Mouse (Mus musculus): ENCODE data around the gene Prkar1b. TPM values are rescaled to one million over a fixed set of nuclear protein-coding genes. Genes with fewer than 3 reads are reported as not detected.

Prkar1b gene
- polyA plus RNA-seq, 1 experiment from 2014 or later, result 8.4 TPM

GRCm38 (mm10) chr5:139066861-139067614 is 82.8 kb downstream of the Prkar1b start:
- H3K4me3 ChIP-seq (ENCODE audit: low read length), result no peak overlapping the region
- ATAC-seq (replicated peaks; ENCODE audit: extremely low read depth, insufficient read depth, low FRiP score), result no peak
- 39% methylated on average over 7 of the region's 7 CpGs for WGBS
- H3K36me3 ChIP-seq (ENCODE audit: control insufficient read depth, insufficient read depth), result no peaks in the 10 kb centered on the region
- no peak overlapping the region for H3K9ac ChIP-seq (ENCODE audit: low read length)
- H3K9me3 ChIP-seq (replicated peaks; ENCODE audit: control insufficient read depth, low read length), result no peaks in the 10 kb centered on the region
- H3K4me1 ChIP-seq (ENCODE audit: control insufficient read depth, insufficient read depth, low read length), result no peaks in the 10 kb centered on the region
- H3K27ac ChIP-seq (ENCODE audit: low read length), result no peak overlapping the region
- H3K4me2 ChIP-seq (ENCODE audit: low read depth, low read length), result no peak overlapping the region
- no peaks in the 10 kb centered on the region for H3K27me3 ChIP-seq (ENCODE audit: control insufficient read depth, insufficient read depth, low read length)

- Histone ChIP-seq H3K4me2 (ENCODE audit: low read depth, low read length) (no peak overlapping the region), H3K27ac (ENCODE audit: low read length) (no peak overlapping the region), H3K36me3 (ENCODE audit: control insufficient read depth, insufficient read depth) (no peaks in the 10 kb centered on the region), H3K9me3 (replicated peaks; ENCODE audit: control insufficient read depth, low read length) (no peaks in the 10 kb centered on the region), H3K9ac (ENCODE audit: low read length) (no peak overlapping the region), H3K4me3 (ENCODE audit: low read length) (no peak overlapping the region), H3K4me1 (ENCODE audit: control insufficient read depth, insufficient read depth, low read length) (peaks cover 3% of the 10 kb centered on the region; the same call in 1 of the 2 replicates), H3K27me3 (ENCODE audit: control insufficient read depth, insufficient read depth, low read length) (no peaks in the 10 kb centered on the region)
- WGBS, result 63% methylated on average over 5 of the region's 5 CpGs
- no peak for ATAC-seq (replicated peaks; ENCODE audit: extremely low read depth, insufficient read depth, low FRiP score)
Observed at GRCm38 (mm10) chr5:139064611-139065010, 85.2 kb downstream of the Prkar1b start.

GRCm38 (mm10) chr5:139061680-139062079 is 88.1 kb downstream of the Prkar1b start:
- no peak overlapping the region for H3K9ac ChIP-seq (ENCODE audit: low read length)
- H3K4me2 ChIP-seq (ENCODE audit: low read depth, low read length), result no peak overlapping the region
- peaks cover 3% of the 10 kb centered on the region; the same call in 1 of the 2 replicates for H3K4me1 ChIP-seq (ENCODE audit: control insufficient read depth, insufficient read depth, low read length)
- no peaks in the 10 kb centered on the region for H3K27me3 ChIP-seq (ENCODE audit: control insufficient read depth, insufficient read depth, low read length)
- no peak overlapping the region for H3K27ac ChIP-seq (ENCODE audit: low read length)
- no peaks in the 10 kb centered on the region for H3K36me3 ChIP-seq (ENCODE audit: control insufficient read depth, insufficient read depth)
- whole genome bisulfite sequencing, result 83% methylated on average over 5 of the region's 5 CpGs
- no peak for ATAC-seq (replicated peaks; ENCODE audit: extremely low read depth, insufficient read depth, low FRiP score)
- H3K9me3 ChIP-seq (replicated peaks; ENCODE audit: control insufficient read depth, low read length), result no peaks in the 10 kb centered on the region
- H3K4me3 ChIP-seq (ENCODE audit: low read length), result no peak overlapping the region

GRCm38 (mm10) chr5:139060460-139061051 is 89.2 kb downstream of the Prkar1b start:
- no peak overlapping the region for H3K9ac ChIP-seq (ENCODE audit: low read length)
- 57% methylated on average over 12 of the region's 12 CpGs for WGBS
- no peaks in the 10 kb centered on the region for H3K27me3 ChIP-seq (ENCODE audit: control insufficient read depth, insufficient read depth, low read length)
- H3K36me3 ChIP-seq (ENCODE audit: control insufficient read depth, insufficient read depth), result no peaks in the 10 kb centered on the region
- no peak overlapping the region for H3K27ac ChIP-seq (ENCODE audit: low read length)
- peaks cover 10% of the 10 kb centered on the region for H3K4me1 ChIP-seq (ENCODE audit: control insufficient read depth, insufficient read depth, low read length)
- H3K4me3 ChIP-seq (ENCODE audit: low read length), result no peak overlapping the region
- ATAC-seq (replicated peaks; ENCODE audit: extremely low read depth, insufficient read depth, low FRiP score), result no peak
- no peak overlapping the region for H3K4me2 ChIP-seq (ENCODE audit: low read depth, low read length)
- no peaks in the 10 kb centered on the region for H3K9me3 ChIP-seq (replicated peaks; ENCODE audit: control insufficient read depth, low read length)

GRCm38 (mm10) chr5:139053176-139053575 is 96.6 kb downstream of the Prkar1b start:
- Histone ChIP-seq H3K27me3 (ENCODE audit: control insufficient read depth, insufficient read depth, low read length) (no peaks in the 10 kb centered on the region), H3K9me3 (replicated peaks; ENCODE audit: control insufficient read depth, low read length) (no peaks in the 10 kb centered on the region), H3K27ac (ENCODE audit: low read length) (no peak overlapping the region), H3K4me1 (ENCODE audit: control insufficient read depth, insufficient read depth, low read length) (peaks cover 7% of the 10 kb centered on the region), H3K36me3 (ENCODE audit: control insufficient read depth, insufficient read depth) (no peaks in the 10 kb centered on the region), H3K9ac (ENCODE audit: low read length) (no peak overlapping the region), H3K4me3 (ENCODE audit: low read length) (no peak overlapping the region), H3K4me2 (ENCODE audit: low read depth, low read length) (no peak overlapping the region)
- ATAC-seq (replicated peaks; ENCODE audit: extremely low read depth, insufficient read depth, low FRiP score), result no peak
- WGBS, result 70% methylated on average over 10 of the region's 10 CpGs

- Histone ChIP-seq H3K36me3 (ENCODE audit: control insufficient read depth, insufficient read depth) (no peaks in the 10 kb centered on the region), H3K27ac (ENCODE audit: low read length) (no peak overlapping the region), H3K9me3 (replicated peaks; ENCODE audit: control insufficient read depth, low read length) (no peaks in the 10 kb centered on the region), H3K4me1 (ENCODE audit: control insufficient read depth, insufficient read depth, low read length) (peaks cover 5% of the 10 kb centered on the region), H3K4me3 (ENCODE audit: low read length) (no peak overlapping the region), H3K9ac (ENCODE audit: low read length) (no peak overlapping the region), H3K4me2 (ENCODE audit: low read depth, low read length) (no peak overlapping the region), H3K27me3 (ENCODE audit: control insufficient read depth, insufficient read depth, low read length) (no peaks in the 10 kb centered on the region)
- WGBS, result 91% methylated on average over 18 of the region's 18 CpGs
- ATAC-seq (replicated peaks; ENCODE audit: extremely low read depth, insufficient read depth, low FRiP score), result no peak
Observed at GRCm38 (mm10) chr5:139051276-139051675, 98.5 kb downstream of the Prkar1b start.

- ATAC-seq (replicated peaks; ENCODE audit: extremely low read depth, insufficient read depth, low FRiP score), result no peak
- H3K27me3 ChIP-seq (ENCODE audit: control insufficient read depth, insufficient read depth, low read length), result no peaks in the 10 kb centered on the region
- no peaks in the 10 kb centered on the region for H3K36me3 ChIP-seq (ENCODE audit: control insufficient read depth, insufficient read depth)
- H3K4me1 ChIP-seq (ENCODE audit: control insufficient read depth, insufficient read depth, low read length), result no peaks in the 10 kb centered on the region
- H3K9me3 ChIP-seq (replicated peaks; ENCODE audit: control insufficient read depth, low read length), result no peaks in the 10 kb centered on the region
- no peak overlapping the region for H3K9ac ChIP-seq (ENCODE audit: low read length)
- H3K4me3 ChIP-seq (ENCODE audit: low read length), result no peak overlapping the region
- WGBS, result 63% methylated on average over 7 of the region's 7 CpGs
- H3K27ac ChIP-seq (ENCODE audit: low read length), result no peak overlapping the region
- H3K4me2 ChIP-seq (ENCODE audit: low read depth, low read length), result no peak overlapping the region
Observed at GRCm38 (mm10) chr5:139049367-139049766, 100.4 kb downstream of the Prkar1b start.

- Histone ChIP-seq H3K4me2 (ENCODE audit: low read depth, low read length) (no peak overlapping the region), H3K9me3 (replicated peaks; ENCODE audit: control insufficient read depth, low read length) (no peaks in the 10 kb centered on the region), H3K27me3 (ENCODE audit: control insufficient read depth, insufficient read depth, low read length) (no peaks in the 10 kb centered on the region), H3K9ac (ENCODE audit: low read length) (no peak overlapping the region), H3K27ac (ENCODE audit: low read length) (no peak overlapping the region), H3K4me3 (ENCODE audit: low read length) (no peak overlapping the region), H3K4me1 (ENCODE audit: control insufficient read depth, insufficient read depth, low read length) (peaks cover 7% of the 10 kb centered on the region; the same call in 1 of the 2 replicates), H3K36me3 (ENCODE audit: control insufficient read depth, insufficient read depth) (no peaks in the 10 kb centered on the region)
- no peak for ATAC-seq (replicated peaks; ENCODE audit: extremely low read depth, insufficient read depth, low FRiP score)
- 67% methylated on average over 2 of the region's 2 CpGs for WGBS
Observed at GRCm38 (mm10) chr5:139047171-139047570, 102.6 kb downstream of the Prkar1b start.

- no peak for ATAC-seq (replicated peaks; ENCODE audit: extremely low read depth, insufficient read depth, low FRiP score)
- Histone ChIP-seq H3K36me3 (ENCODE audit: control insufficient read depth, insufficient read depth) (no peaks in the 10 kb centered on the region), H3K4me2 (ENCODE audit: low read depth, low read length) (no peak overlapping the region), H3K9me3 (replicated peaks; ENCODE audit: control insufficient read depth, low read length) (no peaks in the 10 kb centered on the region), H3K27me3 (ENCODE audit: control insufficient read depth, insufficient read depth, low read length) (no peaks in the 10 kb centered on the region), H3K9ac (ENCODE audit: low read length) (no peak overlapping the region), H3K27ac (ENCODE audit: low read length) (no peak overlapping the region), H3K4me1 (ENCODE audit: control insufficient read depth, insufficient read depth, low read length) (peaks cover 7% of the 10 kb centered on the region; the same call in 1 of the 2 replicates), H3K4me3 (ENCODE audit: low read length) (no peak overlapping the region)
- WGBS, result 64% methylated on average over 5 of the region's 5 CpGs
Observed at GRCm38 (mm10) chr5:139046636-139047035, 103.2 kb downstream of the Prkar1b start.
